Mouse (Mus musculus) bone marrow, adult 2 months (tissue): Measurements from ENCODE around the gene Mamstr.

Experiments
- CTCF ChIP-seq: fragments of 200-500 bp; IDR thresholded peaks from 2 replicates; pipeline ENCODE4 v1.5.1; 2011; ENCODE audit warnings: low read length, control low read depth; ENCODE audit not compliant: control insufficient read depth, insufficient read depth
- POLR2A ChIP-seq: fragments of 200-500 bp; IDR thresholded peaks from 2 replicates; pipeline ENCODE4 v1.6.1; 2011; ENCODE audit warnings: low read depth, mild to moderate bottlenecking, control low read depth, low read length, borderline replicate concordance; ENCODE audit not compliant: control insufficient read depth

DNA sequence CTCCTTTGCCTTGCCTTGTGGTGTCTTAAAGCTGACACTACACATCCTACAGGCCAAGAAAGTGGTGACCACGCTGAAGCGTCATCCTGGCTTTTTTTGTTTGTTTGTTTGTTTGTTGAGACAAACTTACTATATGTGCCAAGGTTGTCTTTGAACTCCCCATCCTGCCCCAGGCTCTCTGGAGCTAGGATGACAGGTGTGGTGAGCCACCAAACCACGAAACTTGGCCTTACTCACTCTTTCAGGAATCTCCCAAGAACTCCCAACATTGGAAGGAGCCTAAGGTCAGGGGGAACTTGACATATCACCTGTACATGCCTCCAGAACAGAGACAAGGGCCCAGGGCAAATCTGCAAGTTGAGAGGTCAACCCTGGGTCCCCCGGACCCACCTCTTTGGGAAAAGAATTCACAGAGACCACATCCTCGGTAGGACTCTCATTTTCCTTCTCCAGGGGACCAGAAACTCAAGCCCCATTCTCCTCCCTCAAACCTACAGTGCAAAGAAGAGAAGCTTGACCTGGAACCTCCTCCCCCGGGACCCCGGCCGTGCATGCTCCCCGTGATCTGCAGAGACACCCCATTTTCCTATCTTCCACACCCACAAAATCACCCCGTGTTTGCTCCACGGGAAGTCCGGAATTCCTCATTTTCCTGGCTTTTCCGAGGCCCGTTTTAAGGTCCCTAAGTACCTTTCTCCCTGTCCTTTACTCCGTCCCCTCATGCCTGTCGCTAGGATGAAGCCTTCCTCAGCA is 2.9 kb downstream of the Mamstr start:
- TF ChIP-seq POLR2A (no peak), CTCF (no peak)
